Mouse (Mus musculus) forebrain, embryonic 16.5 days (tissue): ENCODE results near the gene Cd101. TPM values are rescaled to one million over a fixed set of nuclear protein-coding genes. Genes with fewer than 3 reads are reported as not detected.

Experiments used
- ATAC-seq: fragments of 200-750 bp; cut with Nextera tagmentation; 2 replicates; pipeline ENCODE4 v1.8.0; 2017; ENCODE audit warnings: mild to moderate bottlenecking, moderate library complexity
- H3K27ac ChIP-seq: fragments of 300-500 bp; sonication (generic); 2 replicates; pipeline ENCODE4 v1.5.1; 2014; ENCODE audit warnings: low read length, control low read depth
- H3K27me3 ChIP-seq: fragments of 300-500 bp; sonication (generic); replicated peaks from 2 replicates; pipeline ENCODE4 v1.6.1; 2014; ENCODE audit warnings: low read length; ENCODE audit not compliant: control insufficient read depth, insufficient read depth
- H3K36me3 ChIP-seq: fragments of 300-500 bp; sonication (generic); 2 replicates; pipeline ENCODE4 v1.6.1; 2014; ENCODE audit not compliant: control insufficient read depth, insufficient read depth
- H3K4me1 ChIP-seq: fragments of 300-500 bp; sonication (generic); replicated peaks from 2 replicates; pipeline ENCODE4 v1.6.1; 2014; ENCODE audit warnings: low read length; ENCODE audit not compliant: control insufficient read depth, insufficient read depth
- H3K4me2 ChIP-seq: fragments of 300-500 bp; sonication (generic); 2 replicates; pipeline ENCODE4 v1.6.1; 2014; ENCODE audit warnings: mild to moderate bottlenecking, low read length, control low read depth
- H3K4me3 ChIP-seq: fragments of 300-500 bp; sonication (generic); replicated peaks from 2 replicates; pipeline ENCODE4 v1.5.1; 2014; ENCODE audit warnings: mild to moderate bottlenecking, low read length, control low read depth
- H3K9ac ChIP-seq: fragments of 300-500 bp; sonication (generic); replicated peaks from 2 replicates; pipeline ENCODE4 v1.6.1; 2014; ENCODE audit warnings: low read depth, low read length, control low read depth
- H3K9me3 ChIP-seq: fragments of 300-500 bp; sonication (generic); 2 replicates; pipeline ENCODE4 v1.6.1; 2016; ENCODE audit warnings: low read length; ENCODE audit not compliant: control insufficient read depth
- whole genome bisulfite sequencing: fragments of 180-500 bp; shearing (Covaris S2); extraction: QIAGEN DNeasy Blood & Tissue Kit; methylation state at CpG from one replicate; pipeline ENCODE4 v1.1.7; 2014; 5-methylcytosine and 5-hydroxymethylcytosine counted together
- polyA plus RNA-seq: library from polyadenylated mRNA; unstranded; fragments of >200 nt; fragmentation: Nextera tagmentation; extraction: Ambion mirVana; gene quantifications from 2 replicates; pipeline ENCODE4 v1.2.1, GENCODE M21; 2015

Cd101 gene
- polyA plus RNA-seq, 1 experiment from 2014 or later, result not detected

- Histone ChIP-seq H3K4me3 (no peak overlapping the region), H3K27me3 (no peaks in the 10 kb centered on the region), H3K9me3 (no peaks in the 10 kb centered on the region), H3K27ac (peak overlapping the region; percentile 72), H3K4me1 (peaks cover 45% of the 10 kb centered on the region), H3K4me2 (no peak overlapping the region), H3K36me3 (no peaks in the 10 kb centered on the region), H3K9ac (no peak overlapping the region)
- WGBS, result 17% methylated on average over 10 of the region's 10 CpGs
- no peak for ATAC-seq
These were observed 41.0 kb upstream of the Cd101 start for GRCm38 (mm10) chr3:101070230-101070795.

- H3K27me3 ChIP-seq, result no peaks in the 10 kb centered on the region
- H3K27ac ChIP-seq, result peak overlapping the region; percentile 60
- no peaks in the 10 kb centered on the region for H3K9me3 ChIP-seq
- no peak overlapping the region for H3K4me3 ChIP-seq
- peaks cover 45% of the 10 kb centered on the region for H3K4me1 ChIP-seq
- H3K4me2 ChIP-seq, result no peak overlapping the region
- H3K36me3 ChIP-seq, result no peaks in the 10 kb centered on the region
- peak; percentile 76 for ATAC-seq
- 3% methylated on average over 5 of the region's 5 CpGs for WGBS
- H3K9ac ChIP-seq, result no peak overlapping the region
These were observed 39.3 kb upstream of the Cd101 start for GRCm38 (mm10) chr3:101068701-101069100.

- no peaks in the 10 kb centered on the region for H3K27me3 ChIP-seq
- peaks cover 31% of the 10 kb centered on the region for H3K4me1 ChIP-seq
- ATAC-seq, result no peak
- no peak overlapping the region for H3K4me2 ChIP-seq
- no peak overlapping the region for H3K4me3 ChIP-seq
- no peak overlapping the region for H3K27ac ChIP-seq
- whole genome bisulfite sequencing, result 57% methylated on average over 6 of the region's 6 CpGs
- no peaks in the 10 kb centered on the region for H3K36me3 ChIP-seq
- H3K9ac ChIP-seq, result no peak overlapping the region
- H3K9me3 ChIP-seq, result no peaks in the 10 kb centered on the region
These were observed 36.8 kb upstream of the Cd101 start for GRCm38 (mm10) chr3:101066175-101066574.

- Histone ChIP-seq H3K27me3 (no peaks in the 10 kb centered on the region), H3K4me1 (0 out of 2 replicates have a peak, but pooled peaks cover 4% of the 10 kb centered on the region), H3K36me3 (no peaks in the 10 kb centered on the region), H3K9ac (no peak overlapping the region), H3K27ac (no peak overlapping the region), H3K4me3 (no peak overlapping the region), H3K4me2 (no peak overlapping the region), H3K9me3 (no peaks in the 10 kb centered on the region)
- no peak for ATAC-seq
- 90% methylated on average over 7 of the region's 7 CpGs for WGBS
These were observed 32.7 kb upstream of the Cd101 start for GRCm38 (mm10) chr3:101061865-101062585.

GRCm38 (mm10) chr3:101059214-101059613 lies 29.9 kb upstream of the Cd101 start:
- Histone ChIP-seq H3K9ac (no peak overlapping the region), H3K4me2 (no peak overlapping the region), H3K27me3 (no peaks in the 10 kb centered on the region), H3K4me1 (no peaks in the 10 kb centered on the region), H3K27ac (no peak overlapping the region), H3K4me3 (no peak overlapping the region), H3K36me3 (no peaks in the 10 kb centered on the region), H3K9me3 (no peaks in the 10 kb centered on the region)
- ATAC-seq, result peak; percentile 33; the same call in 1 of the 2 replicates
- 64% methylated on average over 4 of the region's 4 CpGs for WGBS

GRCm38 (mm10) chr3:101058203-101058602 lies 28.8 kb upstream of the Cd101 start:
- no peak overlapping the region for H3K27ac ChIP-seq
- H3K27me3 ChIP-seq, result no peaks in the 10 kb centered on the region
- no peaks in the 10 kb centered on the region for H3K4me1 ChIP-seq
- no peak overlapping the region for H3K4me3 ChIP-seq
- H3K9me3 ChIP-seq, result no peaks in the 10 kb centered on the region
- no peak overlapping the region for H3K4me2 ChIP-seq
- WGBS, result 88% methylated on average over 2 of the region's 2 CpGs
- H3K9ac ChIP-seq, result no peak overlapping the region
- no peaks in the 10 kb centered on the region for H3K36me3 ChIP-seq
- no peak for ATAC-seq

- Histone ChIP-seq H3K4me1 (no peaks in the 10 kb centered on the region), H3K9ac (no peak overlapping the region), H3K27me3 (no peaks in the 10 kb centered on the region), H3K9me3 (no peaks in the 10 kb centered on the region), H3K4me3 (no peak overlapping the region), H3K27ac (no peak overlapping the region), H3K36me3 (no peaks in the 10 kb centered on the region), H3K4me2 (no peak overlapping the region)
- 91% methylated on average over 8 of the region's 8 CpGs for WGBS
- ATAC-seq, result no peak
These were observed 25.9 kb upstream of the Cd101 start for GRCm38 (mm10) chr3:101055216-101055615.

GRCm38 (mm10) chr3:101051601-101052000 lies 22.2 kb upstream of the Cd101 start:
- no peak overlapping the region for H3K4me3 ChIP-seq
- peaks cover 5% of the 10 kb centered on the region for H3K4me1 ChIP-seq
- H3K9me3 ChIP-seq, result no peaks in the 10 kb centered on the region
- no peak for ATAC-seq
- WGBS, result 84% methylated on average over 4 of the region's 4 CpGs
- H3K9ac ChIP-seq, result no peak overlapping the region
- H3K36me3 ChIP-seq, result no peaks in the 10 kb centered on the region
- H3K27me3 ChIP-seq, result no peaks in the 10 kb centered on the region
- no peak overlapping the region for H3K4me2 ChIP-seq
- no peak overlapping the region for H3K27ac ChIP-seq

GRCm38 (mm10) chr3:101049997-101050396 lies 20.6 kb upstream of the Cd101 start:
- H3K27me3 ChIP-seq, result no peaks in the 10 kb centered on the region
- whole genome bisulfite sequencing, result 84% methylated on average over 9 of the region's 9 CpGs
- no peak overlapping the region for H3K9ac ChIP-seq
- H3K27ac ChIP-seq, result no peak overlapping the region
- peaks cover 5% of the 10 kb centered on the region for H3K4me1 ChIP-seq
- no peak overlapping the region for H3K4me3 ChIP-seq
- no peak overlapping the region for H3K4me2 ChIP-seq
- ATAC-seq, result no peak
- H3K9me3 ChIP-seq, result no peaks in the 10 kb centered on the region
- H3K36me3 ChIP-seq, result no peaks in the 10 kb centered on the region
